Mouse (Mus musculus): ENCODE measurements at regions not wholly inside any gene's neighbourhood (a gene's known extent, or its start where the extent isn't known, plus 50 kb on each side); places are given as distances from the start of the nearest gene placed in this dataset.
A peak's percentile ranks its signal among the peaks of the same experiment; 100 is the strongest.

DNA sequence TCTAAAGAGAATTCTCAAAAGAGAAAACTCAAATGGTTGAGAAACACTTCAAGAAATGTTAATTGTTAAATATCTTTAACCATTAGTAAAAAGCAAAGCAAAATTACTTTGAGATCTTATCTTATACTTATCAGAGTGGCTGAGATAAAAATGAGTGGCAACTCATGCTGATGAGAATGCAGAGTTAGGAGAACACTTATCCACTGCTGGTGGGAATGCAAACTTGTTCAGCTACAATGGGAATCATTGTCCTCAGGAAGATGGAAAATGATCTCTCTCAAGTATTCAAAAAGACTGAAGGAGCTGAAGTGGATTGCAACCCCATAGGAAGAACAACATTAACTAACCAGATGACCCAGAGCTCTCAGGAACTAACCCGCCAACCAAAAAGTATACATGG is 1393.6 kb downstream of the Trim52 start:
- Histone ChIP-seq H3K27me3 (ENCODE audit: control insufficient read depth, insufficient read depth, low read depth, low read length) (no peaks in the 10 kb centered on the region), H3K4me3 (ENCODE audit: low read length) (no peak overlapping the region), H3K36me3 (ENCODE audit: control insufficient read depth, insufficient read depth, low read length) (no peaks in the 10 kb centered on the region), H3K4me2 (ENCODE audit: low read depth, low read length) (no peak overlapping the region), H3K27ac (ENCODE audit: low read length) (no peak overlapping the region), H3K9ac (ENCODE audit: low read length) (no peak overlapping the region), H3K9me3 (ENCODE audit: control insufficient read depth, low read length) (no peaks in the 10 kb centered on the region), H3K4me1 (replicated peaks; ENCODE audit: control insufficient read depth, insufficient read depth, low read length) (no peaks in the 10 kb centered on the region)
- ATAC-seq (ENCODE audit: low read depth), result peak; percentile 68
- WGBS, result 53% methylated on average over 1 of the region's 1 CpGs

DNA sequence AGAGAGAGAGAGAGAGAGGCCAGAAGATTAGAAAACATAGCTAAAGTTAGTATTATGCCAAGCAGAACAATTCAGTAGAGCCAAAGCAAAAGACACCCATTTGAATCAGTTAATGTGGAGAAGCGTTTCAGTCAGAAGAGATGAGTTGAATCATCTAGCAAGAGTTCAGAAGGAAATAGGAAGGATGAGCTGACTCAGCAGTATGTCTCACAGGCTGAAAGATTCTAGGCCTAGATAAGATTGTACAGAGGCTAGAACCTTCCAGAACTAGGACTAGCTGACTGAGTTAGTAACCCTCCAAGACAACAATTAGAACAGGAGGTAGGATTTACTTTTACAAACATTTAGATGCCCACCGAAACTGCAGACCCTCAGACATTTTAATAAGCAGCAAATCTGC is 1395.7 kb downstream of the Trim52 start:
- H3K4me1 ChIP-seq (replicated peaks; ENCODE audit: control insufficient read depth, insufficient read depth, low read length), result no peaks in the 10 kb centered on the region
- H3K27me3 ChIP-seq (ENCODE audit: control insufficient read depth, insufficient read depth, low read depth, low read length), result no peaks in the 10 kb centered on the region
- H3K27ac ChIP-seq (ENCODE audit: low read length), result no peak overlapping the region
- ATAC-seq (ENCODE audit: low read depth), result no peak
- no peak overlapping the region for H3K4me2 ChIP-seq (ENCODE audit: low read depth, low read length)
- no peaks in the 10 kb centered on the region for H3K9me3 ChIP-seq (ENCODE audit: control insufficient read depth, low read length)
- H3K36me3 ChIP-seq (ENCODE audit: control insufficient read depth, insufficient read depth, low read length), result no peaks in the 10 kb centered on the region
- no peak overlapping the region for H3K4me3 ChIP-seq (ENCODE audit: low read length)
- 83% methylated on average over 2 of the region's 2 CpGs for WGBS
- no peak overlapping the region for H3K9ac ChIP-seq (ENCODE audit: low read length)
